13 mouse cellular contexts compared by ENCODE assay signal in the genomic region with DNA sequence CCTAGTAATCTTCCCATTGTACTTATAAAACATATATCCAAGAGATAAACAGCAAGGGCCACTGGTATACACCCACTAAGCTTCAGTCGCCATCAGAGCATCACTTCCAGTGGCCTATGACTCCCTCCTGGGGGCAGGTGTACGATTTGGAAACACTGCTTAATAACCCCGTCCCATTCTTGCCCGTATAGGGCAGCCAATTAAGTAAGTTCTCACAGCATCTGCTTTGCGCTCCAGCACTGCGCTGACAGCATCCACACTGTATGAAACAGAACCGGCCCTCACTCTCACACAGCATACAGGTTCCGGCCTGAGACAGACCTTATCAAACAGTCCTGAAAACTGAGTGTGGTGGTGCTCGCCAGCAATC. TPM values are rescaled to one million over a fixed set of nuclear protein-coding genes. Genes with fewer than 3 reads are reported as not detected.
A peak's percentile ranks its signal among the peaks of the same experiment; 100 is the strongest.
DNase-seq lines count a peak whose midpoint lies in the region; ATAC-seq and TF ChIP-seq lines count a peak whose summit lies in the region.
"Had no signal": no experiment of that assay in that cellular context is flagged by ENCODE, and none has a peak within 500 bp of the region (broad histone marks: within the 10 kb centered on the region; RNA-seq: fewer than 3 reads in every experiment).

No protein-coding gene starts in this region.

- H3K4me3 ChIP-seq in kidney, embryonic 15.5 days (replicated peaks) = no peak overlapping the region
- no peak overlapping the region for H3K4me3 ChIP-seq in forebrain, embryonic 12.5 days (replicated peaks)
- no peak overlapping the region for H3K4me3 ChIP-seq in hindbrain, embryonic 15.5 days
- no peak overlapping the region for H3K4me3 ChIP-seq in midbrain, postnatal 0 days (ENCODE audit: low read depth, low read length)
- H3K4me3 ChIP-seq: lung, embryonic 15.5 days had no signal

- 71% methylated on average over 9 of the region's 9 CpGs for WGBS in kidney, embryonic 15.5 days
- 68% methylated on average over 9 of the region's 9 CpGs for WGBS in forebrain, embryonic 12.5 days
- 72% methylated on average over 9 of the region's 9 CpGs for WGBS in hindbrain, embryonic 15.5 days
- 63% methylated on average over 9 of the region's 9 CpGs for WGBS in midbrain, postnatal 0 days

- no peak for DNase-seq in kidney, postnatal 36 days
- DNase-seq in midbrain, postnatal 0 days (ENCODE audit: low spot score) = no peak
- DNase-seq in cerebellum, adult 11-12 months = no peak
- no peak for DNase-seq in layer of hippocampus, adult 9-11 months

- no peak overlapping the region for H3K9ac ChIP-seq in kidney, embryonic 15.5 days
- H3K9ac ChIP-seq in forebrain, embryonic 12.5 days = no peak overlapping the region
- H3K9ac ChIP-seq in hindbrain, embryonic 15.5 days = no peak overlapping the region
- no peak overlapping the region for H3K9ac ChIP-seq in midbrain, postnatal 0 days (replicated peaks; ENCODE audit: low read length, poor library complexity, severe bottlenecking)

- no peaks in the 10 kb centered on the region for H3K36me3 ChIP-seq in kidney, embryonic 15.5 days
- H3K36me3 ChIP-seq in forebrain, embryonic 12.5 days (replicated peaks) = no peaks in the 10 kb centered on the region
- no peaks in the 10 kb centered on the region for H3K36me3 ChIP-seq in hindbrain, embryonic 15.5 days
- H3K36me3 ChIP-seq in midbrain, postnatal 0 days (ENCODE audit: insufficient read depth, low read length) = no peaks in the 10 kb centered on the region
- H3K36me3 ChIP-seq: lung, embryonic 15.5 days had no signal

- no peak overlapping the region for H3K27ac ChIP-seq in kidney, embryonic 15.5 days
- no peak overlapping the region for H3K27ac ChIP-seq in forebrain, embryonic 12.5 days
- H3K27ac ChIP-seq in hindbrain, embryonic 15.5 days (replicated peaks) = no peak overlapping the region
- no peak overlapping the region for H3K27ac ChIP-seq in midbrain, postnatal 0 days (ENCODE audit: low read depth, low read length)
- H3K27ac ChIP-seq: lung, embryonic 15.5 days had no signal

- no peak overlapping the region for H3K4me2 ChIP-seq in kidney, embryonic 15.5 days
- no peak overlapping the region for H3K4me2 ChIP-seq in forebrain, embryonic 12.5 days
- H3K4me2 ChIP-seq in hindbrain, embryonic 15.5 days = no peak overlapping the region
- no peak overlapping the region for H3K4me2 ChIP-seq in midbrain, postnatal 0 days (ENCODE audit: low read depth, low read length, poor library complexity, severe bottlenecking)

- TF ChIP-seq CTCF in midbrain, postnatal 0 days (IDR thresholded peaks at IDR 0.05) = no peak

- ATAC-seq in kidney, embryonic 15.5 days (replicated peaks; ENCODE audit: low FRiP score) = peak; percentile 14; the same call in 1 of the 2 replicates
- ATAC-seq in forebrain, embryonic 12.5 days (ENCODE audit: low FRiP score) = peak; percentile 63
- peak; percentile 52 for ATAC-seq in hindbrain, embryonic 15.5 days (ENCODE audit: low FRiP score, low read depth)
- ATAC-seq in midbrain, postnatal 0 days (ENCODE audit: low FRiP score) = peak; percentile 44; the same call in 1 of the 2 replicates

- peaks cover 7% of the 10 kb centered on the region for H3K4me1 ChIP-seq in kidney, embryonic 15.5 days
- H3K4me1 ChIP-seq in forebrain, embryonic 12.5 days = 0 out of 2 replicates have a peak, but pooled peaks cover 9% of the 10 kb centered on the region
- H3K4me1 ChIP-seq in hindbrain, embryonic 15.5 days (replicated peaks) = peaks cover 3% of the 10 kb centered on the region
- no peaks in the 10 kb centered on the region for H3K4me1 ChIP-seq in midbrain, postnatal 0 days (ENCODE audit: insufficient read depth, low read length)
- H3K4me1 ChIP-seq: lung, embryonic 15.5 days had no signal

- H3K9me3 ChIP-seq in kidney, embryonic 15.5 days (replicated peaks) = no peaks in the 10 kb centered on the region
- no peaks in the 10 kb centered on the region for H3K9me3 ChIP-seq in forebrain, embryonic 12.5 days
- no peaks in the 10 kb centered on the region for H3K9me3 ChIP-seq in hindbrain, embryonic 15.5 days
- H3K9me3 ChIP-seq in midbrain, postnatal 0 days (ENCODE audit: low read length) = no peaks in the 10 kb centered on the region
- H3K9me3 ChIP-seq: lung, embryonic 15.5 days had no signal

- H3K27me3 ChIP-seq in kidney, embryonic 15.5 days = no peaks in the 10 kb centered on the region
- H3K27me3 ChIP-seq in forebrain, embryonic 12.5 days = peaks cover 4% of the 10 kb centered on the region; the same call in 1 of the 2 replicates
- no peaks in the 10 kb centered on the region for H3K27me3 ChIP-seq in hindbrain, embryonic 15.5 days
- H3K27me3 ChIP-seq in midbrain, postnatal 0 days (ENCODE audit: insufficient read depth, low read length) = no peaks in the 10 kb centered on the region
- H3K27me3 ChIP-seq: lung, embryonic 15.5 days; Patski had no signal

RNA-seq across cellular contexts. Expression of gene Dhcr24, which starts 30.7 kb away (rescaled TPM):
- polyA plus RNA-seq in kidney, embryonic 15.5 days (2015; fragmentation: Nextera tagmentation; extraction: Ambion mirVana) = 4.6 and 4.8 TPM in 2 replicates
- 6.4 and 9.8 TPM in 2 replicates for polyA plus RNA-seq in forebrain, embryonic 12.5 days (2016; fragmentation: Nextera tagmentation; extraction: Ambion mirVana)
- polyA plus RNA-seq in hindbrain, embryonic 15.5 days (2015; fragmentation: Nextera tagmentation; extraction: Ambion mirVana) = 5.2 and 7.1 TPM in 2 replicates
- 107 and 139 TPM in 2 replicates for total RNA-seq in midbrain, postnatal 0 days (2014; rRNA removed)
- 8.0 and 8.1 TPM in 2 replicates for polyA plus RNA-seq in midbrain, postnatal 0 days (2015; fragmentation: Nextera tagmentation; extraction: Ambion mirVana)

RNA-seq across cellular contexts. Expression of gene Bsnd, which starts 38.0 kb away (rescaled TPM):
- polyA plus RNA-seq in kidney, embryonic 15.5 days (2015; fragmentation: Nextera tagmentation; extraction: Ambion mirVana) = 7.9 and 8.9 TPM in 2 replicates
- polyA plus RNA-seq in forebrain, embryonic 12.5 days (2016; fragmentation: Nextera tagmentation; extraction: Ambion mirVana) = not detected in 2 replicates
- polyA plus RNA-seq in hindbrain, embryonic 15.5 days (2015; fragmentation: Nextera tagmentation; extraction: Ambion mirVana) = 0.09 TPM in 1 of 2 replicates, not detected in the other
- total RNA-seq in midbrain, postnatal 0 days (2014; rRNA removed) = 0.09 TPM in 1 of 2 replicates, not detected in the other
- polyA plus RNA-seq in midbrain, postnatal 0 days (2015; fragmentation: Nextera tagmentation; extraction: Ambion mirVana) = not detected in 2 replicates
- total RNA-seq: adrenal gland, postnatal 36 days; granulocyte monocyte progenitor cell, adult 5-6 weeks; hematopoietic stem cell, adult 5-6 weeks had no signal
- polyA plus RNA-seq: CD4-positive, CD25-positive, alpha-beta regulatory T cell, adult 4 months; lung, embryonic 15.5 days had no signal
